Mouse (Mus musculus) olfactory bulb, adult 2 months (tissue): ENCODE results near the gene Tfeb.

Source experiments
- CTCF ChIP-seq: fragments of 200-500 bp; IDR thresholded peaks from 2 replicates; pipeline ENCODE4 v1.5.1; 2012; ENCODE audit warnings: low read depth, mild to moderate bottlenecking, low read length, moderate library complexity; ENCODE audit not compliant: insufficient read depth
- POLR2A ChIP-seq: fragments of 200-500 bp; IDR thresholded peaks from 2 replicates; pipeline ENCODE4 v1.6.1; 2012; ENCODE audit warnings: mild to moderate bottlenecking, low read depth, low read length, moderate library complexity; ENCODE audit not compliant: insufficient read depth

DNA sequence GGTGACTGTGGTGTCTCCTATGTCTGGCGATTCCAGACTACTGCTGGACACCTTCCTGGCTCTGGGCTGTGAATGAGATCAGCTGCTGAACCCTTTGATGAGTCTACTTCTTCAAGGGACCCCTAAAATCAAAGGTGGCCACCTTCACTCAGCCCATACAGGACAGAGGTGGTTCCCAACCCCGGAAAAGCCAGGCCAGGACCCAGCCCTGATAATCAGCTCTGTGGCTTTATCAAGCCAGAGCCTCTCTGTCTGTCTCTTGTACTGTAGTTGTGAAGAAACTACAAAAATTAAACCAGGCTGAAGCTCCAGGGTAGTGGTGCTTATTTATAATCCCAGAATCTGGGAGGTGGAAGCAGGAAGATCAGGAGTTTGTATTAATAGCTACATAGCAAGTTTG is 40.3 kb downstream of the Tfeb start:
- TF ChIP-seq CTCF: no peak
- no peak for TF ChIP-seq POLR2A
